Mouse (Mus musculus): ENCODE data around the gene Cpsf6. TPM values are rescaled to one million over a fixed set of nuclear protein-coding genes. Genes with fewer than 3 reads are reported as not detected.

Cpsf6 gene
- polyA plus RNA-seq (2015; fragmentation: Nextera tagmentation; extraction: Ambion mirVana) = 52.5 and 53.6 TPM in 2 replicates

GRCm38 (mm10) chr10:117379908-117380307 is at the start of gene Cpsf6:
Gene Cpsf6, minus strand, starts transcription at chr10:117380015.
- H3K9me3 ChIP-seq (ENCODE audit: control insufficient read depth, low read length) = no peaks in the 10 kb centered on the region
- no peak within 1 kb of the TSS for H3K9ac ChIP-seq (ENCODE audit: low read length)
- H3K4me1 ChIP-seq (replicated peaks; ENCODE audit: control insufficient read depth, insufficient read depth) = no peaks in the 10 kb centered on the region
- no peak within 1 kb of the TSS for H3K27ac ChIP-seq (replicated peaks)
- no peaks in the 10 kb centered on the region for H3K27me3 ChIP-seq (ENCODE audit: control insufficient read depth, insufficient read depth, low read length)
- TF ChIP-seq CTCF (IDR thresholded peaks at IDR 0.05; ENCODE audit: low read depth) (no peak), EP300 (optimal IDR thresholded peaks at IDR 0.05) (no peak)
- whole genome bisulfite sequencing = 69% methylated on average over 6 of the region's 6 CpGs
- H3K36me3 ChIP-seq (ENCODE audit: control insufficient read depth, insufficient read depth, low read length) = no peaks in the 10 kb centered on the region
- ATAC-seq (ENCODE audit: low FRiP score, low TSS enrichment) = no peak
- DNase-seq (ENCODE audit: low spot score) = no peak
- H3K4me2 ChIP-seq (replicated peaks; ENCODE audit: low read depth) = no peak within 1 kb of the TSS
- no peak within 1 kb of the TSS for H3K4me3 ChIP-seq (ENCODE audit: low read depth, low read length)

- Histone ChIP-seq H3K4me1 (replicated peaks; ENCODE audit: control insufficient read depth, insufficient read depth) (no peaks in the 10 kb centered on the region), H3K9ac (ENCODE audit: low read length) (no peak overlapping the region), H3K4me3 (ENCODE audit: low read depth, low read length) (no peak overlapping the region), H3K27ac (replicated peaks) (no peak overlapping the region), H3K4me2 (replicated peaks; ENCODE audit: low read depth) (no peak overlapping the region), H3K9me3 (ENCODE audit: control insufficient read depth, low read length) (no peaks in the 10 kb centered on the region), H3K27me3 (ENCODE audit: control insufficient read depth, insufficient read depth, low read length) (no peaks in the 10 kb centered on the region), H3K36me3 (ENCODE audit: control insufficient read depth, insufficient read depth, low read length) (no peaks in the 10 kb centered on the region)
- no peak for DNase-seq (ENCODE audit: low spot score)
- 80% methylated on average over 1 of the region's 1 CpGs for WGBS
- TF ChIP-seq EP300 (optimal IDR thresholded peaks at IDR 0.05) = no peak
- TF ChIP-seq CTCF (IDR thresholded peaks at IDR 0.05; ENCODE audit: low read depth) = no peak
- ATAC-seq (ENCODE audit: low FRiP score, low TSS enrichment) = no peak
Observed at GRCm38 (mm10) chr10:117426615-117426969, 46.8 kb upstream of the Cpsf6 start.

GRCm38 (mm10) chr10:117425907-117426614 is 46.2 kb upstream of the Cpsf6 start:
- no peak for TF ChIP-seq CTCF (IDR thresholded peaks at IDR 0.05; ENCODE audit: low read depth)
- H3K27me3 ChIP-seq (ENCODE audit: control insufficient read depth, insufficient read depth, low read length) = no peaks in the 10 kb centered on the region

GRCm38 (mm10) chr10:117425013-117425412 is 45.2 kb upstream of the Cpsf6 start:
- DNase-seq (ENCODE audit: low spot score) = no peak
- H3K9ac ChIP-seq (ENCODE audit: low read length) = no peak overlapping the region
- no peaks in the 10 kb centered on the region for H3K4me1 ChIP-seq (replicated peaks; ENCODE audit: control insufficient read depth, insufficient read depth)
- no peak overlapping the region for H3K27ac ChIP-seq (replicated peaks)
- no peak overlapping the region for H3K4me3 ChIP-seq (ENCODE audit: low read depth, low read length)
- 94% methylated on average over 5 of the region's 5 CpGs for WGBS
- no peaks in the 10 kb centered on the region for H3K9me3 ChIP-seq (ENCODE audit: control insufficient read depth, low read length)
- H3K4me2 ChIP-seq (replicated peaks; ENCODE audit: low read depth) = no peak overlapping the region
- no peaks in the 10 kb centered on the region for H3K36me3 ChIP-seq (ENCODE audit: control insufficient read depth, insufficient read depth, low read length)
- TF ChIP-seq CTCF (IDR thresholded peaks at IDR 0.05; ENCODE audit: low read depth) (no peak), EP300 (optimal IDR thresholded peaks at IDR 0.05) (no peak)
- H3K27me3 ChIP-seq (ENCODE audit: control insufficient read depth, insufficient read depth, low read length) = no peaks in the 10 kb centered on the region
- no peak for ATAC-seq (ENCODE audit: low FRiP score, low TSS enrichment)

More at GRCm38 (mm10) chr10:117425907-117426614, 46.2 kb upstream of the Cpsf6 start:
- Histone ChIP-seq H3K4me2 (replicated peaks; ENCODE audit: low read depth) (no peak overlapping the region), H3K27ac (replicated peaks) (no peak overlapping the region), H3K4me3 (ENCODE audit: low read depth, low read length) (no peak overlapping the region), H3K4me1 (replicated peaks; ENCODE audit: control insufficient read depth, insufficient read depth) (no peaks in the 10 kb centered on the region), H3K9me3 (ENCODE audit: control insufficient read depth, low read length) (no peaks in the 10 kb centered on the region), H3K36me3 (ENCODE audit: control insufficient read depth, insufficient read depth, low read length) (no peaks in the 10 kb centered on the region), H3K9ac (ENCODE audit: low read length) (no peak overlapping the region)
- DNase-seq (ENCODE audit: low spot score) (no peak), ATAC-seq (ENCODE audit: low FRiP score, low TSS enrichment) (no peak)
- WGBS = 56% methylated on average over 11 of the region's 11 CpGs

GRCm38 (mm10) chr10:117424146-117424905 is 44.5 kb upstream of the Cpsf6 start:
- no peak for TF ChIP-seq EP300 (optimal IDR thresholded peaks at IDR 0.05)
- TF ChIP-seq CTCF (IDR thresholded peaks at IDR 0.05; ENCODE audit: low read depth) = no peak

More at GRCm38 (mm10) chr10:117424146-117424905, 44.5 kb upstream of the Cpsf6 start:
- Histone ChIP-seq H3K4me2 (replicated peaks; ENCODE audit: low read depth) (no peak overlapping the region), H3K9me3 (ENCODE audit: control insufficient read depth, low read length) (no peaks in the 10 kb centered on the region), H3K27ac (replicated peaks) (no peak overlapping the region), H3K27me3 (ENCODE audit: control insufficient read depth, insufficient read depth, low read length) (no peaks in the 10 kb centered on the region), H3K9ac (ENCODE audit: low read length) (no peak overlapping the region), H3K4me3 (ENCODE audit: low read depth, low read length) (no peak overlapping the region), H3K36me3 (ENCODE audit: control insufficient read depth, insufficient read depth, low read length) (no peaks in the 10 kb centered on the region), H3K4me1 (replicated peaks; ENCODE audit: control insufficient read depth, insufficient read depth) (no peaks in the 10 kb centered on the region)
- DNase-seq (ENCODE audit: low spot score) = no peak
- ATAC-seq (ENCODE audit: low FRiP score, low TSS enrichment) = no peak
- WGBS = 46% methylated on average over 3 of the region's 3 CpGs

Measured in stomach, postnatal 0 days (tissue).